Mouse (Mus musculus) thymus, postnatal 0 days (tissue): ENCODE data around the gene Ptges2. TPM values are rescaled to one million over a fixed set of nuclear protein-coding genes. Genes with fewer than 3 reads are reported as not detected.

Source experiments
- DNase-seq: peaks from one replicate; pipeline ENCODE4 v3.0.0-alpha.2; 2015; ENCODE audit warnings: low spot score
- polyA plus RNA-seq: library from polyadenylated mRNA; unstranded; fragments of >200 nt; fragmentation: Nextera tagmentation; extraction: Ambion mirVana; gene quantifications from 2 replicates; pipeline ENCODE4 v1.2.1, GENCODE M21; 2015

Ptges2 gene
- polyA plus RNA-seq, 1 experiment from 2014 or later = 17.8 TPM

GRCm38 (mm10) chr2:32374191-32374590 lies 21.5 kb upstream of the Ptges2 start:
- no peak for DNase-seq

GRCm38 (mm10) chr2:32375317-32375940 lies 20.3 kb upstream of the Ptges2 start:
- DNase-seq = no peak

GRCm38 (mm10) chr2:32376963-32377362 lies 18.7 kb upstream of the Ptges2 start:
- no peak for DNase-seq

DNA sequence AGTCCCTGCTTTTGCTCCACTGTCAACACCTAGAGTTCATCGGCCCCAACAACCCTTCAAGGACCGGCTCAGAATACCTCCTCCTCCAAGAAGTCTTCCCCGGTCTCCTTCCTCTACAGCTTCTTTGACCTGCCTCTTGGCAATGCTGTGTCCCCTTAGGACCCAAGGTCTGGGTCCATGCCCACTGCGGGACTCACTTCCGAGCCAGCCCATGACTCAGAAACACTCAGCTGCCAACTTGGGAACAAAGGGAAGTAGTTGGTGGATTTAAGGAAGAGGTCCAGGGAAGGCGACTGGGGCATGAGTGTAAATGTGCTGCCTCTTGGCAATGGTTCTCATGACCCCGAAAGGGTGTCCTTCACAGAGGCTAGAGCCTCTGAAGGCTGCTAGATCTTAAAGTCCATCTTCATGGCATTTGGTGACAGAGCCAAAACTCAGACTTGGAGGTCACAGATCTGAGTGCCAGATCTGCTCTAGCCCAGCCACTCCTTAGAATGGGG lies 15.6 kb upstream of the Ptges2 start:
- no peak for DNase-seq

- peak; percentile 66 for DNase-seq
These were observed 14.4 kb upstream of the Ptges2 start for GRCm38 (mm10) chr2:32381141-32381774.

DNA sequence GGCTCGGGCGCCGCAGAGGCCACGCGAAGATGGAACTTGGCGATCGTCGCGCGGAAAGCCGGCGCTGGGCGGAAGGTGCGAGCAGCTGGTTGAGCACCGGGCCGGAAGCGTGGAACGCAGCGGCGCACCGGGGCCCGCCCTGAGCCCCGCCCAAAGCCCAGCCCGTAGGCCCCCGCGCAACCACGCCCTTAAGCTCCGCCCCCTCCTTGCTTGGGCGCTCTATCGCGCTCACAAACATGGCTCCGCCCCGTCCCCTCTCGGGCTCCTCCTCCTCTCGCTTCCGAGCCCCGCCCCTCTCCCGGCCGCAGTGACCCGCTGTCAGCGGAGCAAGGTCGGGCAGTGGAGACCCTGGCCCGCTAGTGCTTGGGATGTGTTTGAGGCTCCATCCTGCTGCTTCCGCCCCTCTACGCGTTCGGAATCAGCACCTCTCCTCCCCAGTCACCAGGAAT lies 13.9 kb upstream of the Ptges2 start, which contains the start of gene 1110008P14Rik:
TSS of gene 1110008P14Rik (minus strand) at position 164 of the 449 bp plus-strand sequence.
- DNase-seq = peak; percentile 96

GRCm38 (mm10) chr2:32382689-32383088 lies 13.0 kb upstream of the Ptges2 start:
- DNase-seq = no peak

DNA sequence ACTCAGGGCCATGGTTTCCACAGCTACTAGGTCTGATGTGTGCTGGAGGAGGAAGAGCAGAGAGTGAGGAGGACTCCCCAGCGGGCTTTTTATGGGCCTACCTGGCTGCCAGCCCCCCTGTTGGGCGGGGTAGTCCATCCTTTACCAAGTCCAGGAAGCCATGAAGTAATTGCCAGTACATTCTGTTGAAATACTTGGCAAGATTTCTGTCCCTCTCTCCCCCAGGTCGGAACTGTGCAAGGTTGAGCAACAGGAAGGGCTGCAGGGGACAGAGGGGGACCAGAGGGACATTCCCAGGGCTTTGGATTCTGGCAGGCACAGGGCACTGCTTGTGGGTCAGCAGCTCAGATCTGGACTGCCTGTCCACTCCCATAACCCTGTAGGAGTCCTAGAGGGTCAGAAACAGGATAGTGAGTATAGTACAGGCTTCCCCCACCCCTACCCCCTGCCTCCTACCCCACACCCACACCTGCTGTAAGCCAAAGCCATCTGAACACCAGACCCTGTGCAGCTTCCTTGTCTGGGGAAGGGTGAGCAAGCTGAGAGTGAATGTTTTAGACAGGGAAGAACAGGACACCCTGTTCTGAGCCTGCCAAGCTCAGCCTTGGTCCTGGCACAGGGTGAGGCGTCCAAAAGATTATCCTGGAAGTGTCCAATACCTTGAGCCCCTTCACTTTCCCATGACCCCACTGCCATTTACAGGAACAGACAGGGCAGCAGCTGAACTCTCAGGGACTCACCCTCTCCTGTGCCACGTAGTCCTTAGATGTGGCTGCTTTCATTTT lies 7.8 kb upstream of the Ptges2 start, which contains the start of gene Lcn2:
TSS of gene Lcn2 (minus strand) at position 547 of the 785 bp plus-strand sequence.
- DNase-seq = no peak

DNA sequence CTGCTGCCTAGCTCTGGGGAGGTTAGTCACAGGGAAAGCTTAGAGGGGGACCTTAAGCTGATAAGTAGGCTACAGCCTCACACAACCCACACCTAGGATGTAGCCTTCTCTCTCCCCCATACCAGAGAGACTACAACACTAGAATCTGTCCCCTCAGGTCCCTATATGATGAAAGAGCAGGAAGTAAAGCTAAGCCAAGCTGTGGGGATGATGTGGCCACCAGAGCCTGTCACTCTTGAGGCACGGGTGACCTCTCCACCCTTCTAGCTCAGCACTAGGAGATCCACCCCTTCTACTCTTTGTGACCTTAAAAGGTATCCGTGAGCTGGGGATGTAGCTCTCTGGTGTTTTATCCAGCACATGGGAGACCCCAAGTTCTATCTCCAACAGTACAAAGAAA lies 6.5 kb upstream of the Ptges2 start:
- DNase-seq = no peak

GRCm38 (mm10) chr2:32390871-32391270 lies 4.8 kb upstream of the Ptges2 start:
- DNase-seq = no peak

DNA sequence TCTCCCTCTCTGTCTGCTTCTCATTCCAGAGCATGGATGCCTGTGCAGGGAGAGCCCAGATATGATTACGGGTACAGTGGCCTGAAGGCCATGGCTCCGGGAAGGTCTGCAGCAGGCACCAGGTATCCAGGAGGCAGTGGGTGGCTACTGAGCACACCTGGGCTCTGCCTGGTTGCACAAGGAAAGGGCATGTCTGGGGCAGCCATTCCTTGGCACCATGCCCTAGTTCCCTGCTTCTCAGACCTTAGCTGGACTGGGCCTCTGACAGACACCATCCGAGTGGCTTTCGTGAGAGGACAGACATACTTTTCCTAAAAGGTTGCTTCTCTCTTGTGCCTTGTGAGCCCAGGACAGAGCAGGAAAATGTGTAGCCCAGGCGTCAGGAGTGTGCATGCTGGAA lies 3.6 kb upstream of the Ptges2 start:
- DNase-seq = no peak

GRCm38 (mm10) chr2:32394973-32395372 lies 723 bp upstream of the Ptges2 start:
- DNase-seq = peak; percentile 72

- DNase-seq = peak; percentile 81
These were observed 388 bp downstream of the Ptges2 start for GRCm38 (mm10) chr2:32395946-32396621.

DNA sequence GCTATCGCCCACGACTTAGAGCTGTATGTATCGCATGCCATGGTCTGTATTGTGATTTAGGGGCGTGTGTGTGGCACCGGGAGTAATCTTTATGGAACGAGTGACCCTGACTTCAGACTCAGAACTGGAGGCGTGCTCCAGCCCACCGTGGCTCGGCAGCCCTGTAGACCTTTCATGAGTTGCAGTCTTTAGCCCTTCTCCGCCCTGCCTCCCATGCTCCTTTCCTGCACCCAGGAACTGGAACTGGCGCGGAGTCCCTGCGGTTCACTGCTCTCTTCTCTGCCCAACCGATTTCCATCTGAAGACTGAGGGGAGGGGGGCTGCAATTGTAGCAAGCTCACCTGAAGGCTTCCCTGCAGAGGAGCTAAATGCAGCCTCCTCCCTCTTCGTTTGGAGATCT lies 999 bp downstream of the Ptges2 start:
- DNase-seq = peak; percentile 17

GRCm38 (mm10) chr2:32404663-32405062 lies 9.0 kb downstream of the Ptges2 start:
- DNase-seq = peak; percentile 96

DNA sequence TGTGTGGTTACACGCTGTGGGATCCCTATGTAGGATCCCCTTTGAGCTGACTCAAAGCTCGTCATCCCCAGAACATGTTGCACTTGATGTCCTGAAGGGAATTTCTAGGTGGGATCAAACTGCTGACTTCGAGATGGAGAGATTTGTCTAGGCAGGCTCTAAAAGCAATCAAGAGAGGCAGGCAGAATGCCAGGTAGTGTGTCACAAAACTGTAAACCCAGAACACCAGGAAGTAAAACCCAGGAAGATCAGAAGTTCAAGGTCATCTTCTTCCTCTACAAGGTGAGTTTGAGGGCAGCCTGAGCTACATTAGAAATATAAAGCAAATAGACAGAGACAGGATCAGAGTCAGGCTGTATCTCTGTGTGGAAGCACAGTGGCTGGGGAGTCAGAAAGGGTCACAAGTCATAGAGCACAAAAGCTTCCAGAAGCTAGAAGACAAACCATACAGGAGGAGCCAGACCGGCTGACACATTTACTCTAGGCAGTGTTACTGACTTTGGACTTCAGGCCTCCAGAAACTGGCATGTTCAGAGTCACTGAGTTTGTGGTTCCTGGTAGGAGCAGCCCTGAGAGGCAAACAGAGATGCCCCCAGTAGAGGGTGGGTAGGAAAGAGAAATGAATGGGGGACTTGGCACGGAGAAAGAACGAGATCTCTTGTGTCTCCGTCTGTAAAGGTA lies 11.6 kb downstream of the Ptges2 start:
- no peak for DNase-seq

- DNase-seq = no peak
These were observed 13.0 kb downstream of the Ptges2 start for GRCm38 (mm10) chr2:32408429-32409424.

- no peak for DNase-seq
These were observed 15.7 kb downstream of the Ptges2 start for GRCm38 (mm10) chr2:32411407-32411806.

- no peak for DNase-seq
These were observed 17.2 kb downstream of the Ptges2 start for GRCm38 (mm10) chr2:32412742-32413531.
